Mouse (Mus musculus): Measurements from ENCODE around the gene Tnnc1. TPM values are rescaled to one million over a fixed set of nuclear protein-coding genes. Genes with fewer than 3 reads are reported as not detected.
A peak's percentile ranks its signal among the peaks of the same experiment; 100 is the strongest.

The Tnnc1 gene
- polyA plus RNA-seq, 1 experiment from 2014 or later: 0.40 TPM

DNA sequence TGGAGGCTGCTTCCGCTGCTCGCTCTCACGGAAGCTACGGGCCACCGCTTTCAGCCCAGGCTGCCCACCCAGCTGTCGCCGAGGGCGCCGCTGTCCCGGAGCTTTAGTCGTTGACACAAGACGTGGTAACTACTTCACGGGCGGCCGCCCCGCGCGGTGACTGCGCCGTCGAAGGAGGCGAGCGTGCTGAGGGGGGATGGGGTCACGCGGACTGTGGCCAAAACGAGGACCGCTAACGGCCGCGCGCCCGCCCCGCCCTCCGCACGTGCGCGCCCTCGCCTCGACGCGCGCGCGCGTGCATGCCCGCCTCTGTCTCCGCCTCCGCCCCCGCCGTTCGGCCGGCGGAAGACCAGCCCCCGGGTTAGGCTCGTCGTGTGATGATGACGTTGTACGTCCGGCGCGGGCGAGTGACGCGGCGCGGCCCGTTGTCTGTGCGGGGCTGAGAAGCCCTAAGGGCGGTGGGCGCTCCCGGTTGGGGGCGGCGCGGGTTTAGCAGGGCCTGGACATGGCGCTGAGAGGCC lies 43.0 kb downstream of the Tnnc1 start, which contains the start of the genes Phf7 and Bap1:
Gene Phf7, minus strand, starts transcription at position 234 of the 521 bp plus-strand sequence.
Gene Bap1, plus strand, starts transcription at position 367 of the 521 bp plus-strand sequence.
- ATAC-seq (ENCODE audit: low FRiP score) (peak; percentile 94), DNase-seq (ENCODE audit: low spot score, missing footprints) (peak; percentile 100)
- Histone ChIP-seq H3K4me3 (ENCODE audit: low read depth, low read length) (peak within 1 kb of the TSS; percentile 98), H3K9ac (ENCODE audit: low read length) (peak within 1 kb of the TSS; percentile 96), H3K27me3 (ENCODE audit: control insufficient read depth, insufficient read depth, low read length) (no peaks in the 10 kb centered on the region), H3K4me2 (peak within 1 kb of the TSS; percentile 91), H3K27ac (ENCODE audit: low read depth, low read length) (peak within 1 kb of the TSS; percentile 71), H3K4me1 (ENCODE audit: control insufficient read depth, insufficient read depth, low read length) (peaks cover 11% of the 10 kb centered on the region; the same call in 1 of the 2 replicates), H3K36me3 (ENCODE audit: control insufficient read depth, insufficient read depth, low read length) (peaks cover 19% of the 10 kb centered on the region), H3K9me3 (ENCODE audit: control insufficient read depth, low read length) (no peaks in the 10 kb centered on the region)
- WGBS: under 1% methylated on average over 75 of the region's 75 CpGs

DNA sequence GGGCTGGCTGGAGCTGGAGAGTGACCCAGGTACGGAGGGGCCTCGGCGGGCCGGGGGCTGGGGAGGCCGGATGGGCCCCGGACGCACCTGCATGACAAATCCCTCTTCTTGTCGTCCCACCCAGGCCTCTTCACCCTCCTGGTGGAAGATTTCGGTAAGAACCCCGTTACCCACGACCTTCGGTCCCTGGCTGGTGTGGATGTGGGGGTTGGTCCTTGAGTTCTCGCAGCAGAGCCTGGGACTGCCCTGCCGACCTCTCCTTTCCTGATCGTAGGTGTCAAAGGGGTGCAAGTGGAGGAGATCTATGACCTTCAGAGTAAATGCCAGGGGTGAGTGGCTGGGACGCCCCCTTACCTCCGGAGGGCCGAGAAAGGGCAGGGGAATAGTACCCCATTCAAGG lies 43.5 kb downstream of the Tnnc1 start:
- 3% methylated on average over 18 of the region's 18 CpGs for WGBS

DNA sequence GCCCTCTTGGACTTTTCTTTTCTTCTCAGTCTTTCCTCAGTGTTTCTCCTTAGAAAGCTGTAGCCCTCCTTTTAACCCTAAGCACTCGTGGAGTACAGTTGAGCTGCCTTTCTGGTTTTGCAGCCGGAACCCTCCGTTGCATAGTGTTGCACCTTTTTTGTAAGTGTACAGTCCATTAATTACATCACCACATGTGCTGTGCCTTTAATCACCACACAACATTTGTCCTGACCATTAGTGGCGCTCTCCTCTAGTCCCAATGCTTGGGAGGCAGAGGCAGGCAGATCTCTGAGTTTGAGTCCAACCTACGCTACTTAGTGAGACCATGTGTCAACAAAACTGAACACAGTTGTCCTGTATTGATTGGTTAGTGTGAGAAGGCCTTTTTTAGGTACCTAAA lies 44.0 kb downstream of the Tnnc1 start:
- peaks cover 28% of the 10 kb centered on the region for H3K36me3 ChIP-seq (ENCODE audit: control insufficient read depth, insufficient read depth, low read length)
- H3K4me2 ChIP-seq: peak overlapping the region; percentile 91
- H3K4me3 ChIP-seq (ENCODE audit: low read depth, low read length): peak overlapping the region; percentile 98
- peak; percentile 56 for DNase-seq (ENCODE audit: low spot score, missing footprints)
- no peaks in the 10 kb centered on the region for H3K27me3 ChIP-seq (ENCODE audit: control insufficient read depth, insufficient read depth, low read length)
- no peaks in the 10 kb centered on the region for H3K9me3 ChIP-seq (ENCODE audit: control insufficient read depth, low read length)
- peaks cover 11% of the 10 kb centered on the region; the same call in 1 of the 2 replicates for H3K4me1 ChIP-seq (ENCODE audit: control insufficient read depth, insufficient read depth, low read length)
- 86% methylated on average over 5 of the region's 5 CpGs for WGBS
- no peak for ATAC-seq (ENCODE audit: low FRiP score)
- peak overlapping the region; percentile 96 for H3K9ac ChIP-seq (ENCODE audit: low read length)
- no peak overlapping the region for H3K27ac ChIP-seq (ENCODE audit: low read depth, low read length)

More for the DNA sequence above, 43.5 kb downstream of the Tnnc1 start:
- Histone ChIP-seq H3K27me3 (ENCODE audit: control insufficient read depth, insufficient read depth, low read length) (no peaks in the 10 kb centered on the region), H3K4me1 (ENCODE audit: control insufficient read depth, insufficient read depth, low read length) (peaks cover 11% of the 10 kb centered on the region; the same call in 1 of the 2 replicates), H3K9me3 (ENCODE audit: control insufficient read depth, low read length) (no peaks in the 10 kb centered on the region), H3K36me3 (ENCODE audit: control insufficient read depth, insufficient read depth, low read length) (peaks cover 24% of the 10 kb centered on the region), H3K4me2 (peak overlapping the region; percentile 91), H3K4me3 (ENCODE audit: low read depth, low read length) (peak overlapping the region; percentile 98), H3K9ac (ENCODE audit: low read length) (peak overlapping the region; percentile 96), H3K27ac (ENCODE audit: low read depth, low read length) (peak overlapping the region; percentile 14; the same call in 1 of the 2 replicates)
- ATAC-seq (ENCODE audit: low FRiP score) (no peak), DNase-seq (ENCODE audit: low spot score, missing footprints) (no peak)

DNA sequence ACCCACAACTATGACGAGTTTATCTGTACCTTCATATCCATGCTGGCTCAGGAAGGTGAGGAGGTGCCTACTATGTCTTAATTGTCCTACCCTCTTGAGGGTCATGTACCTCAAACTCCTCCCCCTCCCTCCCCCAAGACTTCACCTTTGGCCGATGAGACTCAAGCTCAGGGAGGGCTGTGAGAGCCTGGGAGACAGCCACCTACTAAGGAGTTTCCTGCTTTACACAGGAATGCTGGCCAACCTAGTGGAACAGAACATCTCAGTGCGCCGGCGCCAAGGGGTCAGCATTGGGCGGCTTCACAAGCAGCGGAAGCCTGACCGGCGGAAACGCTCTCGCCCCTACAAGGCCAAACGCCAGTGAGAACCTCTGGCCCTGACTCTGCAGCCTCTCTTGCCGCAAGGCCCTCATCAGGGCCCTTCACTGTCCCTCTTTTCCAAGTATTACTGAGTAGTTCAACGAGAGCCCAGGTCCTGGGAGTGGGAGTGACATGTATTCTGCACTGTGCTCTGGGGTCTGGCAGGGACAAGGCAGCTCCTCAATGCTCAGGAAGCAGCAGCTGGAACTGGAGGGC lies 50.5 kb downstream of the Tnnc1 start:
- ATAC-seq (ENCODE audit: low FRiP score): no peak
- DNase-seq (ENCODE audit: low spot score, missing footprints): no peak
- Histone ChIP-seq H3K27me3 (ENCODE audit: control insufficient read depth, insufficient read depth, low read length) (no peaks in the 10 kb centered on the region), H3K4me3 (ENCODE audit: low read depth, low read length) (no peak overlapping the region), H3K4me2 (no peak overlapping the region), H3K27ac (ENCODE audit: low read depth, low read length) (no peak overlapping the region), H3K4me1 (ENCODE audit: control insufficient read depth, insufficient read depth, low read length) (no peaks in the 10 kb centered on the region), H3K9ac (ENCODE audit: low read length) (no peak overlapping the region), H3K9me3 (ENCODE audit: control insufficient read depth, low read length) (no peaks in the 10 kb centered on the region), H3K36me3 (ENCODE audit: control insufficient read depth, insufficient read depth, low read length) (peaks cover 56% of the 10 kb centered on the region)
- WGBS: 96% methylated on average over 14 of the region's 14 CpGs

DNA sequence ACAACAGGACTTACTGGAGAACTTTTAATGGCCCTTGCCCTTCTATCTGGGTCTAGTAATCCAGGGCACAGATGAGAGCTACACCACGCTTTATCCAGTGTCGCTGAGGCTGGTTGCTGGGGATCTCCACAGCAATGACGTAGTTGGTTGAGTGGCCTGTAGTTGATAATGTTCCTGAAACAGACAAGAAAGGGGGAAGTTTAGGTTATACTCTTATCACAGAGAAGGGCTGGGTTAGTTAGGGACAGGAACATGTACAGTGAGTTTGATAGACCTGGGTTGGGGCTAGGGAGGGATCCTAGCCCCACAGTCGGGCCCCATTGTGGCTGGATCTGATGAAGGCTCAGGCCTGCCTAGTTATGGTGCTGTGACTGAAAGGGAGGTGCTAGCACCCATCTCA lies 52.3 kb downstream of the Tnnc1 start:
- Histone ChIP-seq H3K27me3 (ENCODE audit: control insufficient read depth, insufficient read depth, low read length) (no peaks in the 10 kb centered on the region), H3K4me3 (ENCODE audit: low read depth, low read length) (no peak overlapping the region), H3K9ac (ENCODE audit: low read length) (no peak overlapping the region), H3K4me2 (no peak overlapping the region), H3K27ac (ENCODE audit: low read depth, low read length) (no peak overlapping the region), H3K4me1 (ENCODE audit: control insufficient read depth, insufficient read depth, low read length) (no peaks in the 10 kb centered on the region), H3K36me3 (ENCODE audit: control insufficient read depth, insufficient read depth, low read length) (peaks cover 44% of the 10 kb centered on the region), H3K9me3 (ENCODE audit: control insufficient read depth, low read length) (no peaks in the 10 kb centered on the region)
- no peak for DNase-seq (ENCODE audit: low spot score, missing footprints)
- ATAC-seq (ENCODE audit: low FRiP score): no peak
- whole genome bisulfite sequencing: 94% methylated on average over 4 of the region's 4 CpGs

DNA sequence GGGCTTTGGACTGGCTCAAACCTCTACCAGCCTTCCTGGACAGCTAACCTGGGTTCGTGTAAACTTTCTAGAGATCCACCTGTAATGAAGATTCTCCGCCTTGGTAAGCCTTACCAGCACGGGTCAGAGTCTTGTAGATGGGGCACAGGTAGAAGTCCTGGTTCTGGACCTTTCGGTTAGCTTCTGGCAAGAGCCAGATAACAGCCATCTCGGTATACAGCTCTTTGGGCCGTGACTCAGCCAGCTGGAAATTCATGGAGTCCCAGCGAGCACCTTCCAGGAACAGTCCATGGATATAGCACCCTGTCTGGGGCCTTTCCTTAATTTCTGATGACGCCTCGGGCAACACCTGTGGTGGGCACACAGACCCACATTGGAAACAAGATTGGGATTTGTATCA lies 52.8 kb downstream of the Tnnc1 start:
- ATAC-seq (ENCODE audit: low FRiP score) (no peak), DNase-seq (ENCODE audit: low spot score, missing footprints) (no peak)
- Histone ChIP-seq H3K9ac (ENCODE audit: low read length) (no peak overlapping the region), H3K27ac (ENCODE audit: low read depth, low read length) (no peak overlapping the region), H3K4me3 (ENCODE audit: low read depth, low read length) (no peak overlapping the region), H3K4me2 (no peak overlapping the region), H3K36me3 (ENCODE audit: control insufficient read depth, insufficient read depth, low read length) (peaks cover 39% of the 10 kb centered on the region), H3K9me3 (ENCODE audit: control insufficient read depth, low read length) (no peaks in the 10 kb centered on the region), H3K27me3 (ENCODE audit: control insufficient read depth, insufficient read depth, low read length) (no peaks in the 10 kb centered on the region), H3K4me1 (ENCODE audit: control insufficient read depth, insufficient read depth, low read length) (no peaks in the 10 kb centered on the region)
- 92% methylated on average over 9 of the region's 9 CpGs for WGBS

Other genes with a start within 250 kb of the Tnnc1 start
- 63.4 and 68.3 TPM in 2 replicates for gene Glt8d1, start 206.9 kb upstream of the Tnnc1 start, polyA plus RNA-seq (2014; fragmentation: Nextera tagmentation; extraction: Ambion mirVana)
- 269 and 301 TPM in 2 replicates for gene Spcs1, start 206.6 kb upstream of the Tnnc1 start, polyA plus RNA-seq (2014; fragmentation: Nextera tagmentation; extraction: Ambion mirVana)
- 134 and 140 TPM in 2 replicates for gene Pbrm1, start 189.2 kb upstream of the Tnnc1 start, polyA plus RNA-seq (2014; fragmentation: Nextera tagmentation; extraction: Ambion mirVana)
- gene Gnl3, start 189.2 kb upstream of the Tnnc1 start, polyA plus RNA-seq (2014; fragmentation: Nextera tagmentation; extraction: Ambion mirVana): 96.2 and 103 TPM in 2 replicates
- gene Smim4, start 79.4 kb upstream of the Tnnc1 start, polyA plus RNA-seq (2014; fragmentation: Nextera tagmentation; extraction: Ambion mirVana): 54.7 and 56.2 TPM in 2 replicates
- gene Nt5dc2, start 77.3 kb upstream of the Tnnc1 start, polyA plus RNA-seq (2014; fragmentation: Nextera tagmentation; extraction: Ambion mirVana): 457 and 520 TPM in 2 replicates
- gene Stab1, start 39.7 kb upstream of the Tnnc1 start, polyA plus RNA-seq (2014; fragmentation: Nextera tagmentation; extraction: Ambion mirVana): 28.6 and 28.7 TPM in 2 replicates
- 243 and 258 TPM in 2 replicates for gene Nisch, start 8.6 kb downstream of the Tnnc1 start, polyA plus RNA-seq (2014; fragmentation: Nextera tagmentation; extraction: Ambion mirVana)
- 0.19 and 0.37 TPM in 2 replicates for gene Sema3g, start 9.5 kb downstream of the Tnnc1 start, polyA plus RNA-seq (2014; fragmentation: Nextera tagmentation; extraction: Ambion mirVana)
- 12.5 and 14.3 TPM in 2 replicates for gene Phf7, start 43.0 kb downstream of the Tnnc1 start, polyA plus RNA-seq (2014; fragmentation: Nextera tagmentation; extraction: Ambion mirVana)
- gene Bap1, start 43.1 kb downstream of the Tnnc1 start, polyA plus RNA-seq (2014; fragmentation: Nextera tagmentation; extraction: Ambion mirVana): 95.7 and 95.9 TPM in 2 replicates
- gene Dnah1, start 115.6 kb downstream of the Tnnc1 start, polyA plus RNA-seq (2014; fragmentation: Nextera tagmentation; extraction: Ambion mirVana): 8.7 TPM in 2 replicates
- gene Capn7, start 128.3 kb downstream of the Tnnc1 start, polyA plus RNA-seq (2014; fragmentation: Nextera tagmentation; extraction: Ambion mirVana): 45.5 and 48.6 TPM in 2 replicates
- 15.3 and 15.8 TPM in 2 replicates for gene Sh3bp5, start 227.8 kb downstream of the Tnnc1 start, polyA plus RNA-seq (2014; fragmentation: Nextera tagmentation; extraction: Ambion mirVana)